Mouse (Mus musculus): ENCODE results near the gene B230307C23Rik.
"Not testable (repeated sequence)": the region's sequence is repeated elsewhere in the genome, so short reads cannot be mapped to it uniquely, and the experiment has no call there.

DNA sequence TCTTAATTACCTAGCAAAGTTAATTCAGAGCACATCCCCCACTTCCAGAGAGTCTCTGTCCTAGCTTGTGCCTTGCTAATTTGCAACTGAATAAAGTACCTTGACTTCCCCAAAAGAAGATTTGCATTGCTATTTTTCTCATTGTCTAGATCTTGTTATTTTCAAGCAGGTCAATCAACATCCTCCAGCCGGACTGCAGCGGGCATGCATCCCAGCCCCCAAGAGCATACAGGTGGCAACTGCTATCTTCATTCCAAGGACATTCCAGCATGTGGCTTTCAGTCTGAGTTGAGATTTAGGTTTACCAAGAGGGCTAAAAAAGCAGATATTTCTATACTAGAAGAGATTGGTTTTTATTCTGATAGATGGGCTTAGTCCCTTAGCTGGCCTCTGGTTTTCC is 37.9 kb downstream of the B230307C23Rik start:
- TF ChIP-seq CTCF (IDR thresholded peaks at IDR 0.05; ENCODE audit: borderline replicate concordance, insufficient read depth, low read length); POLR2A (IDR thresholded peaks at IDR 0.05; ENCODE audit: low read depth, low read length): not testable (repeated sequence)

All from embryonic fibroblast, embryonic 13.5 days (primary cell).